Mouse (Mus musculus): ENCODE results near the gene Prm3. TPM values are rescaled to one million over a fixed set of nuclear protein-coding genes. Genes with fewer than 3 reads are reported as not detected.

The Prm3 gene
- polyA plus RNA-seq, 1 experiment, result not detected

- H3K27me3 ChIP-seq (ENCODE audit: control insufficient read depth, insufficient read depth, low read length, poor library complexity, severe bottlenecking), result no peaks in the 10 kb centered on the region; the same call in 1 of the 2 replicates
- H3K4me3 ChIP-seq (ENCODE audit: low read depth, low read length), result no peak overlapping the region
- H3K36me3 ChIP-seq (ENCODE audit: control insufficient read depth, insufficient read depth, low read length, poor library complexity, severe bottlenecking), result no peaks in the 10 kb centered on the region
- H3K9me3 ChIP-seq (replicated peaks; ENCODE audit: control insufficient read depth, insufficient read depth, low read length, poor library complexity, severe bottlenecking), result no peaks in the 10 kb centered on the region
- H3K9ac ChIP-seq (ENCODE audit: low read depth, poor library complexity, severe bottlenecking), result no peak overlapping the region
- H3K4me1 ChIP-seq (ENCODE audit: control insufficient read depth, insufficient read depth, low read length), result no peaks in the 10 kb centered on the region
- TF ChIP-seq CTCF (IDR thresholded peaks at IDR 0.05; ENCODE audit: low read depth, low read length) (no peak), POLR2A (IDR thresholded peaks at IDR 0.05; ENCODE audit: insufficient read depth, low read length) (no peak), EP300 (IDR thresholded peaks at IDR 0.05; ENCODE audit: insufficient read depth, low read depth, low read length) (no peak)
- no peak overlapping the region for H3K27ac ChIP-seq (ENCODE audit: insufficient read depth, low read length)
These were observed 8.8 kb downstream of the Prm3 start for GRCm38 (mm10) chr16:10781862-10782371.

DNA sequence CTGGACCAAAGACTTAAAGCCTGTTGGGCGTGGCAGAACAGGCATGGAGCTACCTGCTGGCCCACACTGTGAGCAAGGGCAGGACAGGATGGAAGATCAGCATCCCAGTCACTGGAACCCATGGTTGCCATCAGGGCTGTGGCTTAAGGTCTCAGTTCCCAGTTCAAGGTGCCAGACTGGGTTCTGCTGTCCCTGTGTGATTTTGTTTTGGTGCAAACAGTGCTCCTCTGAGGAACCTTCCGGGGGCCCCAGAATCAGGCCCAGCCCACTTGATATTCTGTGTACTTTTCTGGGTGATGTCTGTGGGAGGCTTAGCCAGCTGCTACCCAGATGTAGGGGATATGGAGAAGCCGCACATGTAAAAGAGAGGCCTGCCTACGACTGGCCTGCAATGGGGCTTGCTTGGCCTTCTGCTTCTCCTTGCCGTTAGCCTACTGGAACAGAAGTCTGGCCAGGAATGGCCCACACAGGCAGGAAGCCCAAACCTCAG is 10.0 kb downstream of the Prm3 start:
- H3K9me3 ChIP-seq (replicated peaks; ENCODE audit: control insufficient read depth, insufficient read depth, low read length, poor library complexity, severe bottlenecking), result no peaks in the 10 kb centered on the region
- no peak overlapping the region for H3K9ac ChIP-seq (ENCODE audit: low read depth, poor library complexity, severe bottlenecking)
- H3K4me3 ChIP-seq (ENCODE audit: low read depth, low read length), result no peak overlapping the region
- no peak overlapping the region for H3K27ac ChIP-seq (ENCODE audit: insufficient read depth, low read length)
- no peaks in the 10 kb centered on the region for H3K4me1 ChIP-seq (ENCODE audit: control insufficient read depth, insufficient read depth, low read length)
- no peaks in the 10 kb centered on the region; the same call in 1 of the 2 replicates for H3K27me3 ChIP-seq (ENCODE audit: control insufficient read depth, insufficient read depth, low read length, poor library complexity, severe bottlenecking)
- H3K36me3 ChIP-seq (ENCODE audit: control insufficient read depth, insufficient read depth, low read length, poor library complexity, severe bottlenecking), result no peaks in the 10 kb centered on the region
- TF ChIP-seq EP300 (IDR thresholded peaks at IDR 0.05; ENCODE audit: insufficient read depth, low read depth, low read length), result no peak
- no peak for TF ChIP-seq CTCF (IDR thresholded peaks at IDR 0.05; ENCODE audit: low read depth, low read length)
- no peak for TF ChIP-seq POLR2A (IDR thresholded peaks at IDR 0.05; ENCODE audit: insufficient read depth, low read length)

- no peak overlapping the region for H3K27ac ChIP-seq (ENCODE audit: insufficient read depth, low read length)
- no peak overlapping the region for H3K4me3 ChIP-seq (ENCODE audit: low read depth, low read length)
- H3K9ac ChIP-seq (ENCODE audit: low read depth, poor library complexity, severe bottlenecking), result no peak overlapping the region
- H3K4me1 ChIP-seq (ENCODE audit: control insufficient read depth, insufficient read depth, low read length), result no peaks in the 10 kb centered on the region
- H3K9me3 ChIP-seq (replicated peaks; ENCODE audit: control insufficient read depth, insufficient read depth, low read length, poor library complexity, severe bottlenecking), result no peaks in the 10 kb centered on the region
- TF ChIP-seq CTCF (IDR thresholded peaks at IDR 0.05; ENCODE audit: low read depth, low read length) (no peak), POLR2A (IDR thresholded peaks at IDR 0.05; ENCODE audit: insufficient read depth, low read length) (no peak), EP300 (IDR thresholded peaks at IDR 0.05; ENCODE audit: insufficient read depth, low read depth, low read length) (no peak)
- no peaks in the 10 kb centered on the region for H3K27me3 ChIP-seq (ENCODE audit: control insufficient read depth, insufficient read depth, low read length, poor library complexity, severe bottlenecking)
- H3K36me3 ChIP-seq (ENCODE audit: control insufficient read depth, insufficient read depth, low read length, poor library complexity, severe bottlenecking), result no peaks in the 10 kb centered on the region
These were observed 13.0 kb downstream of the Prm3 start for GRCm38 (mm10) chr16:10777579-10778160.

GRCm38 (mm10) chr16:10776322-10776721 is 14.4 kb downstream of the Prm3 start:
- Histone ChIP-seq H3K9ac (ENCODE audit: low read depth, poor library complexity, severe bottlenecking) (no peak overlapping the region), H3K27me3 (ENCODE audit: control insufficient read depth, insufficient read depth, low read length, poor library complexity, severe bottlenecking) (no peaks in the 10 kb centered on the region), H3K4me3 (ENCODE audit: low read depth, low read length) (no peak overlapping the region), H3K9me3 (replicated peaks; ENCODE audit: control insufficient read depth, insufficient read depth, low read length, poor library complexity, severe bottlenecking) (no peaks in the 10 kb centered on the region), H3K36me3 (ENCODE audit: control insufficient read depth, insufficient read depth, low read length, poor library complexity, severe bottlenecking) (no peaks in the 10 kb centered on the region), H3K4me1 (ENCODE audit: control insufficient read depth, insufficient read depth, low read length) (no peaks in the 10 kb centered on the region), H3K27ac (ENCODE audit: insufficient read depth, low read length) (no peak overlapping the region)
- no peak for TF ChIP-seq CTCF (IDR thresholded peaks at IDR 0.05; ENCODE audit: low read depth, low read length)
- no peak for TF ChIP-seq POLR2A (IDR thresholded peaks at IDR 0.05; ENCODE audit: insufficient read depth, low read length)
- no peak for TF ChIP-seq EP300 (IDR thresholded peaks at IDR 0.05; ENCODE audit: insufficient read depth, low read depth, low read length)

DNA sequence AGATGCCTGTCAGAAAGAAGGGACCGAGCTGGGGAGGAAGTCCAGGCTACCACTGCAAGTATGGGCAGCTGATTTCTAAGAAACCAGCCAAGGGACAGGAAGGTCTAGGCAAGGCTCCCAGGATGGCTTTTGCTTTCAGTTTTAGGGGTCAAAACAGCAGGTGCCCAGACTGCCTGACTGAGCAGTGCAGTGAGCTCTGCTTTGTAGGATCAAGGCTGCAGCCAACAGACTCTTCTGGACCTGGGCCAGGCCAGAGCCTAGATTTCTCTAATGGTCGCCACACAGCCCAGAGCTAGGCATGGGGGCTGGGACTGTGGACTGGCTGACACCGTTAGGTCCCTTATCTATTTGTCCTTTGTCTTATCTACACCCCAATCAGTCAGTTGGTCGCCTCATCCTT is 16.0 kb downstream of the Prm3 start:
- H3K9me3 ChIP-seq (replicated peaks; ENCODE audit: control insufficient read depth, insufficient read depth, low read length, poor library complexity, severe bottlenecking), result no peaks in the 10 kb centered on the region
- H3K4me1 ChIP-seq (ENCODE audit: control insufficient read depth, insufficient read depth, low read length), result no peaks in the 10 kb centered on the region
- no peak overlapping the region for H3K27ac ChIP-seq (ENCODE audit: insufficient read depth, low read length)
- H3K36me3 ChIP-seq (ENCODE audit: control insufficient read depth, insufficient read depth, low read length, poor library complexity, severe bottlenecking), result no peaks in the 10 kb centered on the region
- H3K27me3 ChIP-seq (ENCODE audit: control insufficient read depth, insufficient read depth, low read length, poor library complexity, severe bottlenecking), result no peaks in the 10 kb centered on the region
- TF ChIP-seq POLR2A (IDR thresholded peaks at IDR 0.05; ENCODE audit: insufficient read depth, low read length) (no peak), CTCF (IDR thresholded peaks at IDR 0.05; ENCODE audit: low read depth, low read length) (no peak), EP300 (IDR thresholded peaks at IDR 0.05; ENCODE audit: insufficient read depth, low read depth, low read length) (no peak)
- H3K9ac ChIP-seq (ENCODE audit: low read depth, poor library complexity, severe bottlenecking), result no peak overlapping the region
- H3K4me3 ChIP-seq (ENCODE audit: low read depth, low read length), result no peak overlapping the region

GRCm38 (mm10) chr16:10773543-10773942 is 17.2 kb downstream of the Prm3 start:
- no peak overlapping the region for H3K9ac ChIP-seq (ENCODE audit: low read depth, poor library complexity, severe bottlenecking)
- no peak for TF ChIP-seq CTCF (IDR thresholded peaks at IDR 0.05; ENCODE audit: low read depth, low read length)
- TF ChIP-seq EP300 (IDR thresholded peaks at IDR 0.05; ENCODE audit: insufficient read depth, low read depth, low read length), result no peak
- TF ChIP-seq POLR2A (IDR thresholded peaks at IDR 0.05; ENCODE audit: insufficient read depth, low read length), result no peak
- H3K27ac ChIP-seq (ENCODE audit: insufficient read depth, low read length), result no peak overlapping the region
- H3K27me3 ChIP-seq (ENCODE audit: control insufficient read depth, insufficient read depth, low read length, poor library complexity, severe bottlenecking), result no peaks in the 10 kb centered on the region
- H3K9me3 ChIP-seq (replicated peaks; ENCODE audit: control insufficient read depth, insufficient read depth, low read length, poor library complexity, severe bottlenecking), result no peaks in the 10 kb centered on the region
- no peak overlapping the region for H3K4me3 ChIP-seq (ENCODE audit: low read depth, low read length)
- H3K4me1 ChIP-seq (ENCODE audit: control insufficient read depth, insufficient read depth, low read length), result no peaks in the 10 kb centered on the region
- H3K36me3 ChIP-seq (ENCODE audit: control insufficient read depth, insufficient read depth, low read length, poor library complexity, severe bottlenecking), result no peaks in the 10 kb centered on the region
